Mouse (Mus musculus) frontal cortex, postnatal 25 days (tissue): ENCODE results near the gene Gnmt.

ENCODE experiments used
- DNase-seq, 2 experiments: peaks; one replicate each; pipeline ENCODE4 v3.0.0; 2022; ENCODE audit warnings: low spot score in 2 of 2

Gnmt gene

GRCm38 (mm10) chr17:46742986-46743385 lies 14.0 kb upstream of the Gnmt start:
- DNase-seq = no peak

DNA sequence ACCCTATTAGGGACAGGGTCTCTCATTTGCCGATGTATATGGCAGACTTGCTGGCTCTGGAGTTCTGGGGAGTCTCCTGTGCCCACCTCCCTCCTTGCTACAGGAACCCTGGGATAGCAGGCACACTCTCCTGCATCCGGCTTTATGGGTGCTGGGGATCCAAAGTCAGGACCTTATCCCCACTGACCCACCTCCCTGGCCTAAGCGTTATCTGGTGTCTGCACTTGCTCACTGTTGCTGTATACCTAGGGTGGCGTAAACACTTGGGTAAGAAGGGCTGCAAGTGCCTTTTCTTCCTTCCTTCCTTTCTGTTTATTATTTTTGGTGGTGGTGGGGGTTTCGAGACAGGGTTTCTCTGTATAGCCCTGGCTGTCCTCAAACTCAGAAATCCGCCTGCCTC lies 12.3 kb upstream of the Gnmt start:
- no peak for DNase-seq

DNA sequence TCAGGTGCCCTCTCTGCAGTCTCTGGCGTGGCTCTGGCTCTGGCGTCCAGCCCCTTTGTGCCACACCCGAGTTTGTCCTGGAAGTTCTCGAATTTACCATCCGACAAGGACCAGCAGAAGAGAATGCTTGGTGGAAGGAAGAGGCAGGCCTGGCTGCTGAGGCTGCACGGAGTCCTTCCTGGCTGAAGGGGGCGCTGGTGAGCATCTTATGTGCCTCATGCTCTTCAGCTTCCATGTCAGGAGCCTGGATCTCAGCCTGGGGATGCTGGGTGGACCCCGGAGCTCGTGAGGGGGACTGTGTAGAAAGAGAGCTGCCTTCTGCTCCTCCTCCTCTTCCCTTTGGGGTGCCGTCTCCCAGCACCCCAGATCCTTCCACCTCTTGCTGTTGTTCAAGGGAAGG lies 7.2 kb upstream of the Gnmt start:
- DNase-seq = no peak

GRCm38 (mm10) chr17:46735287-46735686 lies 6.3 kb upstream of the Gnmt start:
- DNase-seq = no peak

DNA sequence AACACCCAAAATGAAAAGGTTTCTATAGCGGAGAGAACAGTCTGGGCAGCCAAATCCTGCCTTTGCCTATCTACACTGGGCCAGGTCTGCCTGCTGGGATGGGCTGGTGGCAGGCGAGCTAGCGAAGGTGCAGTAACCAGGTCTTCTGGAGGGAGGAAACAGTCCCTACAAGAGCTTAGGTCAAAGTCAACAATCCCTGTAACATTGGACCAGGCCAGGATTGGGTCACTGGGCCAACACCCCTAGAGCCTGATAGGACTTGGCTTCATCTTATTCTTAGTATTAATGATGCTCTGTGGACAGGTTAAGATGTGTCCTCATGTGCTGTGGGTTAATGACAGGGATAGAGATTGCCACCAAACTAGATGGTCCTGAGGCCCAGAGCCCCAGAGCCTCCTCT lies 5.1 kb upstream of the Gnmt start:
- no peak for DNase-seq

DNA sequence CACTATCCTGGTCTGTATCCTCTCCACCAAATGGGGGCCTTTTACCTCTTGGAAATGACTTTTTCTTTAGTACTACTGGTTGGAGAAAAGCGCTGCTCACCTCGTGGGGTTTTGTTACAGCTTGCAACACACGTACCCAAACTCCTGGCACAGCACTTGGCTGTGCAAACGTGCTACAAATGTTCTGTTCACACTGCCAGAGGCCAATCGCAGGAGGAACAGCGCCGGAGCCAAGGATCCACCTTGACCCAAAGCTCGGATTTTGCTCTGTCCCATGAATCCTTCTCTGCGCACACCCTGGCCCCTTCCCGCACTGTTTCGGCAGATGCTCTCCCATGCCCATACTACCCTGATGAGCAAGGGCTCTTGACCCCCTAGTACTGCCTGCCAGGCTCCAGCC lies 472 bp downstream of the Gnmt start:
- no peak for DNase-seq

GRCm38 (mm10) chr17:46728021-46728420 lies 947 bp downstream of the Gnmt start:
- DNase-seq = no peak

GRCm38 (mm10) chr17:46727271-46727670 lies 1.7 kb downstream of the Gnmt start:
- no peak for DNase-seq

GRCm38 (mm10) chr17:46725731-46726645 lies 3.0 kb downstream of the Gnmt start:
- no peak for DNase-seq

DNA sequence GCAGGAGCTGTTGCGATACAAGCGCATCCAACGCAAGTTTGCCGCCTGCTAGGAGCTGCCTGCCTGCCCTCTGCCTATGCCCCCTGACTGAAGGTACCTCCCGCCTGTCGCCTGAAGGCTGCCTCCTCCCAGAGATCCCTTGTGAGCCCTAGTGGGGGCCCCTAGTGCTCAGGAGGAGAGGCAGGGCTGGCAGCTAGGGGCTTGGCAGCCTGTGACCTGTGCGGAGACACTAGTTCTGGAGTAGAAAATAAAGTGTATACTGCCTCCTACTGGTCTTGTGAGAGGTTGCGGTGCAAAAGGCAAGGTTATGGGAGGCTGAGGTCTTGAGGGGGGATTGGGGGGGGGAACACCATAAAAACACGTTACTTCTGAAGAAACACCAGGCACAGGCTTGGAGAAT lies 3.7 kb downstream of the Gnmt start:
- no peak for DNase-seq

DNA sequence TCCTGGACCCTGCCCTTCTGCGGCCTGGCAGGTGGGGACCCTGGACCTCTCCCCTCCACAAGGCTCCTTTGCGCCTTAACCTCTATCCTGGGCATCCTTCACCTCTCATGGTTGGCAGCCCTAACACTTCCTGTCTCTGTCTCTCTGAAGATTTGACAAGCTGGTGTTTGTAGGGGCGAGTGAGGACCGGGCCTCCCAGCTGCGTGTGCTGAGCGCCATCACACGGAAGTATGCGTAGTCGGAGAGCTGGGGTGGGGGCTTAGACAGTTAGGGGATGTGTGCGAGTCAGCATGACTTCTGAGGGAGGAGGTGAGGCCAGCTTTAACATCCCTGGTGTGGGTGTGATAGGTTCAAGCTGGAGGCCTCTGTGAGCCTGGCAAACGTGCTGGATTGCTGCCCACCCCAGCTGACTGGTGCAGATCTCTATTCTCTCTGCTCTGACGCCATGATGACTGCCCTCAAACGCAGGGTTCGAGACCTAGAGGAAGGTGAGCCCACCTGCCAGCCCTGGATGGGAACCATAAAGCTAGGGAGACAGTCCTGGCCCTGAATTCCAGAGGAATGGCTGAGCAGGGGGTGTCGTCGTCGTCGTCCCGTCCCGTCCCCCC lies 4.4 kb downstream of the Gnmt start:
- DNase-seq = no peak

- DNase-seq = no peak
Observed at GRCm38 (mm10) chr17:46721077-46721476, 7.9 kb downstream of the Gnmt start.

GRCm38 (mm10) chr17:46714756-46715481 lies 14.0 kb downstream of the Gnmt start:
- no peak for DNase-seq

DNA sequence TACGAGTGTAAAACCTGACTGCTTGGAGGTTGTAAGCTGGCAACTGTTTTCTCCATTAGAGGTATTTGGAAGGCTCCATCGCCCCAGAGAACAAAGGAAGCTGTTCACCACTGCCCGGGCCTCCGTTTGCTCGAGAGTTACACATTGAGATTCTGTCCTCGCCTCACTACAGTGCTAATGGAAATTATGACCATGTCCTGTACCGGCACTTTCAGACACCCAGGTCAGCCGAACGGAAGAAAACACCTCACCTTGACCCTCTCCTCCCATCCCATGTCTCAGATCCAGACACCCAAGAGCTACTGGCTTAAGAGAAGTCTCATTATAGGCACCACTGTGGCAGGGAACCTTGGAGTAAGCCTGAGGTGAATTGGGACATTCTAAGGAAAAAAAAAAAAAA lies 15.1 kb downstream of the Gnmt start:
- DNase-seq = no peak

GRCm38 (mm10) chr17:46712442-46712841 lies 16.5 kb downstream of the Gnmt start:
- DNase-seq = no peak

DNA sequence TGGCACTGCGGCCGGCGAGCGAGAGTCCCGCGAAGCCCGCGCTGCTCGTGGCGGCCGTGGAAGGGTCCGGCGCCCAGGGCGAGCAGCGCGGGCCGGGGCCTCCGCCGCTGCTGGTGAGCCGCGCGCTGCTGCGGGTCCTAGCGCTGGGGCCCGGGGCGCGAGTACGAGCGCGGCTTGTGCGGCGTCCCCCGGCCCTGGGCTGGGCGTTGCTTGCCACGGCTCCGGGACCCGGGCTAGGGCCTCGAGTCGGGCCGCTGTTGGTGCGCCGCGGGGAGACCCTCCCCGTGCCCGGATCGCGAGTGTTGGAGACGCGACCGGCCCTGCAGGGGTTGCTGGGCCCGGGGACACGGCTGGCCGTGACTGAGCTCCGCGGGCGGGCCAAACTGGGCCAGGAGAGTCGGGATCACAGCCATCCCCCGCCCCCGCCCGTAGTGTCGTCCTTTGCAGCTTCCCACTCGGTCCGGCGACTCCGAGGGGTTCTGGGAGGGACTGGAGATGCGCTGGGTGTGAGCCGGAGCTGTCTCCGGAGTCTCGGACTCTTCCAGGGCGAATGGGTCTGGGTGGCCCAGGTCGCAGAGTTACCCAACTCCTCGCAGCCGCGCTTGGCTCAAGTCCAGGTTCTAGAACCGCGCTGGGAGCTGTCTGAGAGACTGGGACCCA lies 17.2 kb downstream of the Gnmt start:
- peak in 1 of 2 experiments; percentile 33 for DNase-seq

DNA sequence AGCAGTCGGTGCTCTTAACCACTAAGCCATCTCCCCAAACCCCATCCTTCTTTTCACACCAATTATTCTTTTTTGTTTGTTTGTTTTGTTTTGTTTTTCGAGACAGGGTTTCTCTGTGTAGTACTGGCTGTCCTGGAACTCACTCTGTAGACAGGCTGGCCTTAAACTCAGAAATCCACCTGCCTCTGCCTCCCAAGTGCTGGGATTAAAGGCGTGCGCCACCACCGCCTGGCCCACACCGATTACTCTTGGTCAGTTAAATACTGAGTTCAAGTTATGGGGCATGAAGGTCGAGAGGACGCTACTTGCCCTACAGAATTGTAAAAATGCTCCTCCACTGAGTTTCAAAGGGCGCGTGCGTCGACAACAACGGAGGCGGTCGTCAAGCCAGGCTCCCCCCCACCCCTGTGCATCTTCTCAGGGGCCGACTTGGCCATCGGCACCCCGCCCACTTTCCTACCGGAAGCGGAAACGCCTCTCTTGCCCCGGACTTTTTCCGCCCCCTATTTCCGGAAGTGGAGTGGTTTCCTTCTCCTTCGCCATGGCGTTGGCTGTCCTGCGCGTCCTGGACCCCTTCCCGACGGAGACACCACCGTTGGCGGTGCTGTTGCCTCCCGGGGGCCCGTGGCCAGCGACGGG lies 17.9 kb downstream of the Gnmt start, which contains the start of gene Pex6:
TSS of gene Pex6 (plus strand) at position 505 of the 639 bp plus-strand sequence.
- DNase-seq = peak; percentile 76 to 81

DNA sequence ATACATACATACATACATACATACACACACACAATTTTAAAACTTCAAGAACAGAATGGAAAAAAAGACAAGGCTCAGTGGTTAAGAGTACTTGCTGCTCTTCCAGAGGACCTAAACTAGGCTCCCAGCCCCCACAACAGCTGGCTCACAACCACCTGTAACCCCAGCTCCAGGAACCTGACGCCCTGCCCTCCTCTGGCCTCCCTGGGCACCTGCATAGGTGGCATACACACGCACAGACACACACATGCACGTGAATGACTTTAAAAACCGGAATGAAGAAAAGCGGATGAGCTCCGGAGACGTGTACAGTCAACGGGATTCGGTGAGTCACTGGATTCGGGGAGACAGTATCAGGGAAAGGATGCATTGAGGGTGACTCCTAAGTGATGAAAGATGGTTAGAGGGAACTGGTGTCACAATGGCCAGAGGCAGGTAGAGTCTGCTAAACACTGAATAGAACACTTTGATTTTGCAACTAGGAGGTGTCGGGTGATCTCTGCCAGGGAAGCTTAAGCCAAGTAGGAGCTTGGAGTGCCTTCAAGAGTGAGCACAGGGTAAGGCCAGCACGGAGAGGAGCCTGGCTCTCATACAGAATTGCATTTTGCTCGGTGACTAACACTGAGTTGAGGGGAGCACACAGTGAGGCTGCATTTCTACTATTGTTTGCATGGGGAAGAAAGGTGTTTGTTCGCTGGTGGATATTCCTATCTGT lies 22.4 kb downstream of the Gnmt start:
- no peak for DNase-seq

GRCm38 (mm10) chr17:46704887-46705835 lies 23.8 kb downstream of the Gnmt start, which contains the start of gene Ppp2r5d:
Gene Ppp2r5d (minus strand): TSS chr17:46705111.
- DNase-seq = peak; percentile 92 to 95
